Mouse (Mus musculus) stomach, adult 2 months (tissue): ENCODE results near the gene Cldnd1. TPM values are rescaled to one million over a fixed set of nuclear protein-coding genes. Genes with fewer than 3 reads are reported as not detected.

ENCODE experiments used
- polyA plus RNA-seq: library from polyadenylated mRNA; depleted of rRNA; stranded (reverse); fragments of >200 nt; gene quantifications from 2 replicates; pipeline ENCODE4 v1.2.3, GENCODE M21; 2012; rRNA removed

Gene Cldnd1
- 35.9 and 41.6 TPM in 2 replicates for polyA plus RNA-seq

GRCm38 (mm10) chr16:58727477-58728131 lies at the start of gene Cldnd1:
Gene Cldnd1 (plus strand): TSS chr16:58727910.

GRCm38 (mm10) chr16:58718666-58719120 lies 9.0 kb upstream of the Cldnd1 start, which contains the start of gene Gpr15:
Gene Gpr15 (minus strand): TSS chr16:58719070.

GRCm38 (mm10) chr16:58763076-58763475 lies 35.4 kb downstream of the Cldnd1 start, which contains the start of gene Olfr172:
Gene Olfr172 (minus strand): TSS chr16:58763176.

Other genes with a start within 250 kb of the Cldnd1 start
- gene St3gal6, start 203.7 kb upstream of the Cldnd1 start, polyA plus RNA-seq, result 6.1 and 7.8 TPM in 2 replicates
- gene Gm813, start 110.9 kb upstream of the Cldnd1 start, polyA plus RNA-seq, result not detected in 2 replicates
- gene E330017A01Rik, start 89.2 kb upstream of the Cldnd1 start, polyA plus RNA-seq, result not detected in 2 replicates
- 16.5 and 18.2 TPM in 2 replicates for gene Cpox, start 57.6 kb upstream of the Cldnd1 start, polyA plus RNA-seq
- not detected in 2 replicates for gene Gpr15, start 8.8 kb upstream of the Cldnd1 start, polyA plus RNA-seq
- not detected in 2 replicates for gene Olfr172, start 35.3 kb downstream of the Cldnd1 start, polyA plus RNA-seq
- not detected in 2 replicates for gene Olfr173, start 72.4 kb downstream of the Cldnd1 start, polyA plus RNA-seq
- gene Olfr175-ps1, start 98.9 kb downstream of the Cldnd1 start, polyA plus RNA-seq, result not detected in 2 replicates
- gene Olfr177, start 146.9 kb downstream of the Cldnd1 start, polyA plus RNA-seq, result not detected in 2 replicates
- gene Olfr178, start 164.2 kb downstream of the Cldnd1 start, polyA plus RNA-seq, result not detected in 2 replicates
- not detected in 2 replicates for gene Olfr181, start 200.8 kb downstream of the Cldnd1 start, polyA plus RNA-seq
- gene Olfr180, start 201.5 kb downstream of the Cldnd1 start, polyA plus RNA-seq, result not detected in 2 replicates